Mouse (Mus musculus): ENCODE measurements at regions not wholly inside any gene's neighbourhood (a gene's known extent, or its start where the extent isn't known, plus 50 kb on each side); places are given as distances from the start of the nearest gene placed in this dataset.

- Histone ChIP-seq H3K27me3 (ENCODE audit: control insufficient read depth, insufficient read depth, low read length) (no peaks in the 10 kb centered on the region), H3K9me3 (ENCODE audit: control insufficient read depth, low read length) (no peaks in the 10 kb centered on the region), H3K9ac (ENCODE audit: low read length) (no peak overlapping the region), H3K4me3 (ENCODE audit: low read depth, low read length) (no peak overlapping the region), H3K4me1 (ENCODE audit: control insufficient read depth, insufficient read depth, low read length) (no peaks in the 10 kb centered on the region), H3K4me2 (ENCODE audit: low read depth, severe bottlenecking) (no peak overlapping the region), H3K27ac (replicated peaks; ENCODE audit: low read depth, low read length) (no peak overlapping the region), H3K36me3 (ENCODE audit: control insufficient read depth, insufficient read depth, low read length) (no peaks in the 10 kb centered on the region)
- no peak for ATAC-seq (ENCODE audit: insufficient number of reproducible peaks, low FRiP score, low TSS enrichment, low read depth)
- WGBS = 85% methylated on average over 7 of the region's 7 CpGs
- no peak for DNase-seq (ENCODE audit: low spot score)
Measured at GRCm38 (mm10) chr3:58226447-58227321, 187.8 kb upstream of the Tsc22d2 start.

DNA sequence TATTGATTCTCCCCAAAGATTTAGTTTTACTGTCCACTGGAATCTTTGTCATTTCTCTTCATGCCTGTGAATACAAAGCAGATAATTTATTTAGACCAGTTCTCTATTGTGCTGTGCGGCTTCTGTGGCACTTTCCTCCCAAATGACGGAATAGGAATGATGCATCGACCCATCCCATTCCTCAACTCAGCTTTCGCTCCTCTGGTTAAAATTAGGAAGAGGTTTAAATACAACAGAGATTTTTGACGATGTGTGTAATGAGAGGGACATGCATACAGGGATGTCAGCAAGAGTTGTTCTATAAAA is 187.2 kb upstream of the Tsc22d2 start:
- no peak overlapping the region for H3K9ac ChIP-seq (ENCODE audit: low read length)
- no peaks in the 10 kb centered on the region for H3K36me3 ChIP-seq (ENCODE audit: control insufficient read depth, insufficient read depth, low read length)
- no peaks in the 10 kb centered on the region for H3K4me1 ChIP-seq (ENCODE audit: control insufficient read depth, insufficient read depth, low read length)
- DNase-seq (ENCODE audit: low spot score) (no peak), ATAC-seq (ENCODE audit: insufficient number of reproducible peaks, low FRiP score, low TSS enrichment, low read depth) (no peak)
- H3K27me3 ChIP-seq (ENCODE audit: control insufficient read depth, insufficient read depth, low read length) = no peaks in the 10 kb centered on the region
- no peak overlapping the region for H3K4me3 ChIP-seq (ENCODE audit: low read depth, low read length)
- WGBS = 85% methylated on average over 5 of the region's 5 CpGs
- H3K27ac ChIP-seq (replicated peaks; ENCODE audit: low read depth, low read length) = no peak overlapping the region
- H3K4me2 ChIP-seq (ENCODE audit: low read depth, severe bottlenecking) = no peak overlapping the region
- no peaks in the 10 kb centered on the region for H3K9me3 ChIP-seq (ENCODE audit: control insufficient read depth, low read length)

- ATAC-seq (ENCODE audit: insufficient number of reproducible peaks, low FRiP score, low TSS enrichment, low read depth) (no peak), DNase-seq (ENCODE audit: low spot score) (no peak)
- no peaks in the 10 kb centered on the region for H3K36me3 ChIP-seq (ENCODE audit: control insufficient read depth, insufficient read depth, low read length)
- 79% methylated on average over 3 of the region's 3 CpGs for whole genome bisulfite sequencing
- H3K9ac ChIP-seq (ENCODE audit: low read length) = no peak overlapping the region
- no peak overlapping the region for H3K4me2 ChIP-seq (ENCODE audit: low read depth, severe bottlenecking)
- no peaks in the 10 kb centered on the region for H3K9me3 ChIP-seq (ENCODE audit: control insufficient read depth, low read length)
- H3K27ac ChIP-seq (replicated peaks; ENCODE audit: low read depth, low read length) = no peak overlapping the region
- H3K4me1 ChIP-seq (ENCODE audit: control insufficient read depth, insufficient read depth, low read length) = no peaks in the 10 kb centered on the region
- no peaks in the 10 kb centered on the region for H3K27me3 ChIP-seq (ENCODE audit: control insufficient read depth, insufficient read depth, low read length)
- H3K4me3 ChIP-seq (ENCODE audit: low read depth, low read length) = no peak overlapping the region
Measured at GRCm38 (mm10) chr3:58228189-58228588, 186.3 kb upstream of the Tsc22d2 start.

- H3K27ac ChIP-seq (replicated peaks; ENCODE audit: low read depth, low read length) = no peak overlapping the region
- H3K9ac ChIP-seq (ENCODE audit: low read length) = no peak overlapping the region
- H3K4me2 ChIP-seq (ENCODE audit: low read depth, severe bottlenecking) = no peak overlapping the region
- no peaks in the 10 kb centered on the region for H3K4me1 ChIP-seq (ENCODE audit: control insufficient read depth, insufficient read depth, low read length)
- 76% methylated on average over 2 of the region's 2 CpGs for WGBS
- DNase-seq (ENCODE audit: low spot score) = no peak
- no peak for ATAC-seq (ENCODE audit: insufficient number of reproducible peaks, low FRiP score, low TSS enrichment, low read depth)
- H3K9me3 ChIP-seq (ENCODE audit: control insufficient read depth, low read length) = no peaks in the 10 kb centered on the region
- no peaks in the 10 kb centered on the region for H3K36me3 ChIP-seq (ENCODE audit: control insufficient read depth, insufficient read depth, low read length)
- no peak overlapping the region for H3K4me3 ChIP-seq (ENCODE audit: low read depth, low read length)
- H3K27me3 ChIP-seq (ENCODE audit: control insufficient read depth, insufficient read depth, low read length) = no peaks in the 10 kb centered on the region
Measured at GRCm38 (mm10) chr3:58231746-58232145, 182.8 kb upstream of the Tsc22d2 start.

DNA sequence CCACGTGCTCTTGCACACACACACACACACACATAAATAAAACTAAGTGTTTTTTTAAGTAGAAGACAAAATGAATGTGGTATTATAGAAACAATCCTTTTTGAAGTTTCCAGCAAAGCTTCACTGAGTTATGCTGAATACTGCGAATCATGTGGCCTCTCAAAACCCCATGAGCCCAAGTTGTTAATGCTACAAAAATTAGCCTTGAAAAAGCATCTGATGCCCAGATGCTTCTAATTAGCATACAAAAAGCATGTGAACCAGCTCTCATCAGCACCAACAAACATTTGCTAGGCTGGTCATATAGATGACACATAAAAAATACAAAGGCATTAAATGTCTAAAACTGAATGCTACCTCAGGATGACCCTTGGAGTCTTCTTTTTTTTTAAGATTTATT is 181.2 kb upstream of the Tsc22d2 start:
- H3K27me3 ChIP-seq (ENCODE audit: control insufficient read depth, insufficient read depth, low read length) = no peaks in the 10 kb centered on the region
- no peak for ATAC-seq (ENCODE audit: insufficient number of reproducible peaks, low FRiP score, low TSS enrichment, low read depth)
- no peak for DNase-seq (ENCODE audit: low spot score)
- no peak overlapping the region for H3K27ac ChIP-seq (replicated peaks; ENCODE audit: low read depth, low read length)
- H3K36me3 ChIP-seq (ENCODE audit: control insufficient read depth, insufficient read depth, low read length) = no peaks in the 10 kb centered on the region
- no peak overlapping the region for H3K9ac ChIP-seq (ENCODE audit: low read length)
- H3K4me2 ChIP-seq (ENCODE audit: low read depth, severe bottlenecking) = no peak overlapping the region
- no peak overlapping the region for H3K4me3 ChIP-seq (ENCODE audit: low read depth, low read length)
- H3K9me3 ChIP-seq (ENCODE audit: control insufficient read depth, low read length) = no peaks in the 10 kb centered on the region
- 56% methylated on average over 2 of the region's 2 CpGs for WGBS
- no peaks in the 10 kb centered on the region for H3K4me1 ChIP-seq (ENCODE audit: control insufficient read depth, insufficient read depth, low read length)

- H3K4me1 ChIP-seq (ENCODE audit: control insufficient read depth, insufficient read depth, low read length) = no peaks in the 10 kb centered on the region
- H3K36me3 ChIP-seq (ENCODE audit: control insufficient read depth, insufficient read depth, low read length) = no peaks in the 10 kb centered on the region
- H3K4me3 ChIP-seq (ENCODE audit: low read depth, low read length) = no peak overlapping the region
- WGBS = 88% methylated on average over 6 of the region's 6 CpGs
- H3K9ac ChIP-seq (ENCODE audit: low read length) = no peak overlapping the region
- ATAC-seq (ENCODE audit: insufficient number of reproducible peaks, low FRiP score, low TSS enrichment, low read depth) = no peak
- H3K27ac ChIP-seq (replicated peaks; ENCODE audit: low read depth, low read length) = no peak overlapping the region
- H3K4me2 ChIP-seq (ENCODE audit: low read depth, severe bottlenecking) = no peak overlapping the region
- DNase-seq (ENCODE audit: low spot score) = no peak
- no peaks in the 10 kb centered on the region for H3K27me3 ChIP-seq (ENCODE audit: control insufficient read depth, insufficient read depth, low read length)
- no peaks in the 10 kb centered on the region for H3K9me3 ChIP-seq (ENCODE audit: control insufficient read depth, low read length)
Measured at GRCm38 (mm10) chr3:58234846-58235630, 179.5 kb upstream of the Tsc22d2 start.

GRCm38 (mm10) chr3:58238111-58238510 is 176.4 kb upstream of the Tsc22d2 start:
- Histone ChIP-seq H3K27me3 (ENCODE audit: control insufficient read depth, insufficient read depth, low read length) (no peaks in the 10 kb centered on the region), H3K4me1 (ENCODE audit: control insufficient read depth, insufficient read depth, low read length) (no peaks in the 10 kb centered on the region), H3K9me3 (ENCODE audit: control insufficient read depth, low read length) (no peaks in the 10 kb centered on the region), H3K4me3 (ENCODE audit: low read depth, low read length) (no peak overlapping the region), H3K36me3 (ENCODE audit: control insufficient read depth, insufficient read depth, low read length) (no peaks in the 10 kb centered on the region), H3K4me2 (ENCODE audit: low read depth, severe bottlenecking) (no peak overlapping the region), H3K9ac (ENCODE audit: low read length) (no peak overlapping the region), H3K27ac (replicated peaks; ENCODE audit: low read depth, low read length) (no peak overlapping the region)
- no peak for ATAC-seq (ENCODE audit: insufficient number of reproducible peaks, low FRiP score, low TSS enrichment, low read depth)
- no peak for DNase-seq (ENCODE audit: low spot score)

DNA sequence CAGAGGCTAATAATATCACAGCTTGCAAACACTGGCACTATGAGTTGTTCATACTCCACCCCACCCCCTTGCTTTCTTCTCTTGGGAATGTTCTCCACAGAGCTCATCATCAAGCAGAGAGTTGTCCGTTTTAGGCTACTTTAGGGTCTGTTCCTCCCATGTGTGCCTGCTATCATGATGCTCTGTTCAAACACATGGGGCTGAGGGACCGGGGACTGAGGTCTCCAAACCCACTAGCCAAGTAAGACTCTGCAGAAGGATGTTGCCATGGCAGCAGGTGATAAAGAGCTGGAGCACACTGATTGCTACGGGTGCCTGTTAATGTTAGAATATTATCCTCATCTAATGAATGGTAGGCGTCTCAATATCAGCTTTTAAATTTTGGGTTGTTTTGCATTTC is 173.7 kb upstream of the Tsc22d2 start:
- no peak for DNase-seq (ENCODE audit: low spot score)
- no peaks in the 10 kb centered on the region for H3K36me3 ChIP-seq (ENCODE audit: control insufficient read depth, insufficient read depth, low read length)
- ATAC-seq (ENCODE audit: insufficient number of reproducible peaks, low FRiP score, low TSS enrichment, low read depth) = no peak
- no peaks in the 10 kb centered on the region for H3K9me3 ChIP-seq (ENCODE audit: control insufficient read depth, low read length)
- no peak overlapping the region for H3K27ac ChIP-seq (replicated peaks; ENCODE audit: low read depth, low read length)
- H3K4me3 ChIP-seq (ENCODE audit: low read depth, low read length) = no peak overlapping the region
- no peak overlapping the region for H3K4me2 ChIP-seq (ENCODE audit: low read depth, severe bottlenecking)
- H3K27me3 ChIP-seq (ENCODE audit: control insufficient read depth, insufficient read depth, low read length) = no peaks in the 10 kb centered on the region
- H3K4me1 ChIP-seq (ENCODE audit: control insufficient read depth, insufficient read depth, low read length) = no peaks in the 10 kb centered on the region
- WGBS = 80% methylated on average over 4 of the region's 4 CpGs
- no peak overlapping the region for H3K9ac ChIP-seq (ENCODE audit: low read length)

Measured in limb, embryonic 11.5 days (tissue).